Mouse (Mus musculus) kidney, adult 2 months (tissue): ENCODE measurements around the gene Samsn1. TPM values are rescaled to one million over a fixed set of nuclear protein-coding genes. Genes with fewer than 3 reads are reported as not detected.

Source experiments
- DNase-seq: peaks from one replicate; pipeline ENCODE4 v3.0.0; 2021
- H3K27ac ChIP-seq: fragments of 200-500 bp; 2 replicates; pipeline ENCODE4 v1.5.1; 2012; ENCODE audit warnings: low read depth, low read length, control low read depth, inconsistent platforms; ENCODE audit not compliant: insufficient read depth
- H3K27me3 ChIP-seq: fragments of 200-500 bp; replicated peaks from 2 replicates; pipeline ENCODE4 v1.6.1; 2012; ENCODE audit warnings: mild to moderate bottlenecking, moderate library complexity, low read length, inconsistent platforms; ENCODE audit not compliant: control insufficient read depth, insufficient read depth
- H3K36me3 ChIP-seq: fragments of 200-500 bp; 2 replicates; pipeline ENCODE4 v1.6.1; 2012; ENCODE audit warnings: mild to moderate bottlenecking, moderate library complexity, low read length, inconsistent platforms; ENCODE audit not compliant: control insufficient read depth, insufficient read depth
- H3K4me1 ChIP-seq: fragments of 200-500 bp; 2 replicates; pipeline ENCODE4 v1.6.1; 2011; ENCODE audit warnings: low read length; ENCODE audit not compliant: control insufficient read depth, insufficient read depth
- H3K4me3 ChIP-seq: fragments of 200-500 bp; 2 replicates; pipeline ENCODE4 v1.5.1; 2011; ENCODE audit warnings: mild to moderate bottlenecking, low read depth, low read length, control low read depth; ENCODE audit not compliant: insufficient read depth
- CTCF ChIP-seq: fragments of 200-500 bp; conservative IDR thresholded peaks from 2 replicates; pipeline ENCODE4 v1.5.1; 2011; ENCODE audit warnings: low read depth, mild to moderate bottlenecking, control low read depth, low read length, moderate library complexity, mixed read lengths; ENCODE audit not compliant: insufficient read depth, insufficient read length
- POLR2A ChIP-seq: fragments of 200-500 bp; IDR thresholded peaks from one replicate; pipeline ENCODE4 v1.6.1; 2011; ENCODE audit warnings: low read depth, low read length, control low read depth
- WGBS: fragments of 180-500 bp; shearing (Covaris S2); methylation state at CpG from one replicate; pipeline ENCODE4 v1.1.7; 2018; 5-methylcytosine and 5-hydroxymethylcytosine counted together
- polyA plus RNA-seq: library from polyadenylated mRNA; depleted of rRNA; stranded (reverse); fragments of >200 nt; gene quantifications from 2 replicates; pipeline ENCODE4 v1.2.3, GENCODE M21; 2012

Samsn1 gene
- polyA plus RNA-seq, 1 experiment, result 1.1 TPM

DNA sequence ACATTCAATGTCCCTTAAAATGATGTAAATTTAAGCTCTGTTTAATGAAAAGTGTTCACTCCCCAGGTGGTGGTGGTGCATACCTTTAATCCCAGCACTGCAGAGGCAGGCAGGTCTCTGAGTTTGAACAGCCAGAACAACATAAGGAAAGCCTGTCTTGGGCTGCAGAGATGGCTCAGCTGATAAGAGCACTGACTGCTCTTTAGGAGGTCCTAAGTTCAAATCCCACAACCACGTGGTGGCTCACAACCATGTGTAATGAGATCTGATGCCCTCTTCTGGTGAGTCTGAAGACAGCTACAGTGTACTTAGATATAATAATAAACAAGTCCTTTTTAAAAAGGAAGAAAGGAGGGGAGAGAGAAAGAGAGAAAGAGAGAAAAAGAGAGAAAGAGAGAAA is 2.9 kb downstream of the Samsn1 start:
- Histone ChIP-seq H3K36me3 (no peaks in the 10 kb centered on the region), H3K27me3 (no peaks in the 10 kb centered on the region), H3K4me3 (no peak overlapping the region), H3K27ac (no peak overlapping the region), H3K4me1 (no peaks in the 10 kb centered on the region)
- no peak for DNase-seq
- WGBS, result 43% methylated on average over 1 of the region's 1 CpGs
- TF ChIP-seq CTCF (no peak), POLR2A (no peak)

DNA sequence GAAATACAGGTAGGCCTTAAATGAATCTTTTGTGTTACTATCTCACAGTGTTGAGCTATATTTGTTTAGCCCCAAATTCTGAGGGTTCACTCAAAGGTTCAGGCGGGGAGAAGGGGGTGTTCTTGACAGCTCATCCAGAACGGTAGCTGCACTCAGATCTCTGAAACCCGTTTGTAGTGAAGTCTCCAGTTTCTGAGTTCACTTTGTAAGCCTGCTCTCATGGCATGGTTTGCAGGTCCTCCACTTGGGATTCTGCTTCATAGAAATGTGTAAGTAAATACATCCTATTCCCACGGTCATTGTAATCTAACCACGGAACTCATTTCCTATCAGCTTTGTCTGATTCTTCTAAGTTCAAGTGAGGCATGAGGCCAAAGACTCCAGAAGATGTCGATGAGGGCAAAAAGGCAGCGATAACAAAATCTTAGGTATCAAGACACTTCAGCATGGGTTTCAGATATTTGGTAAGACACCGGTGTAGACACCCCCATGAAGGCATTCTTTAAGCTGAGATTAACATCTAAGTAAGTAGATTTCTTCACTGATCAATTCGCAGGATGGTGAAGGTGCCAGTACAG is 18.2 kb downstream of the Samsn1 start:
- WGBS, result 81% methylated on average over 9 of the region's 9 CpGs
- H3K4me1 ChIP-seq, result no peaks in the 10 kb centered on the region
- no peak overlapping the region for H3K4me3 ChIP-seq
- TF ChIP-seq CTCF (no peak), POLR2A (no peak)
- no peaks in the 10 kb centered on the region for H3K27me3 ChIP-seq
- DNase-seq, result no peak
- no peak overlapping the region for H3K27ac ChIP-seq
- no peaks in the 10 kb centered on the region for H3K36me3 ChIP-seq

GRCm38 (mm10) chr16:76002870-76003572 is 19.1 kb downstream of the Samsn1 start:
- Histone ChIP-seq H3K36me3 (no peaks in the 10 kb centered on the region), H3K27me3 (no peaks in the 10 kb centered on the region), H3K4me3 (no peak overlapping the region), H3K4me1 (no peaks in the 10 kb centered on the region), H3K27ac (no peak overlapping the region)
- 90% methylated on average over 3 of the region's 3 CpGs for WGBS
- no peak for TF ChIP-seq CTCF
- TF ChIP-seq POLR2A, result no peak
- no peak for DNase-seq

GRCm38 (mm10) chr16:76002287-76002686 is 19.8 kb downstream of the Samsn1 start:
- no peaks in the 10 kb centered on the region for H3K4me1 ChIP-seq
- H3K36me3 ChIP-seq, result no peaks in the 10 kb centered on the region
- H3K27ac ChIP-seq, result no peak overlapping the region
- H3K4me3 ChIP-seq, result no peak overlapping the region
- H3K27me3 ChIP-seq, result no peaks in the 10 kb centered on the region
- 83% methylated on average over 12 of the region's 12 CpGs for WGBS
- DNase-seq, result no peak
- TF ChIP-seq CTCF, result no peak
- TF ChIP-seq POLR2A, result no peak

GRCm38 (mm10) chr16:76001788-76002187 is 20.3 kb downstream of the Samsn1 start:
- 79% methylated on average over 6 of the region's 6 CpGs for whole genome bisulfite sequencing
- DNase-seq, result no peak
- H3K4me3 ChIP-seq, result no peak overlapping the region
- no peaks in the 10 kb centered on the region for H3K4me1 ChIP-seq
- no peak overlapping the region for H3K27ac ChIP-seq
- TF ChIP-seq POLR2A (no peak), CTCF (no peak)
- H3K36me3 ChIP-seq, result no peaks in the 10 kb centered on the region
- no peaks in the 10 kb centered on the region for H3K27me3 ChIP-seq

DNA sequence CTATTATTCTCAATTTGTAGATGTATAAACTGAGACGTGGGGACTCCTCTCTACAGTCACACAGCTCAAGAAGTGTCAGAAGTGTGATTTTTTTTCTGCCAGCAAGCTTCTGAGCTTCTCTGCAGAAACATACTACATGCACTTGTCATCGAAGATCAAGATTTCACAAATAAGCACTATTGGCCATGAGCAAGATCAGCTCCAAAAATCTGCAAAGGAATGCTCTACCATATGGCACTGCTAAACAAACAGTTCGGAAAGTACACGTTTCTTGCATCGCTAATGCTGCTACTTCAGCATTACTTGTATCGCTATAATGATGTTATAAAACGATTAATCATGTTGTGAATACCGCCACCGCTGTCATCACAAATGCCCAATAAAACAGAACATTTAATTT is 22.0 kb downstream of the Samsn1 start:
- Histone ChIP-seq H3K4me1 (no peaks in the 10 kb centered on the region), H3K36me3 (no peaks in the 10 kb centered on the region), H3K4me3 (no peak overlapping the region), H3K27ac (no peak overlapping the region), H3K27me3 (no peaks in the 10 kb centered on the region)
- TF ChIP-seq CTCF (no peak), POLR2A (no peak)
- no peak for DNase-seq
- 93% methylated on average over 9 of the region's 9 CpGs for WGBS

- Histone ChIP-seq H3K4me3 (no peak overlapping the region), H3K27ac (no peak overlapping the region), H3K4me1 (no peaks in the 10 kb centered on the region), H3K27me3 (no peaks in the 10 kb centered on the region), H3K36me3 (no peaks in the 10 kb centered on the region)
- TF ChIP-seq CTCF (no peak), POLR2A (no peak)
- DNase-seq, result no peak
- WGBS, result 26% methylated on average over 1 of the region's 1 CpGs
Measured at GRCm38 (mm10) chr16:75990173-75990572, 31.9 kb downstream of the Samsn1 start.
